Mouse (Mus musculus): ENCODE measurements around the gene Fam110c.
"Not testable (repeated sequence)": the region's sequence is repeated elsewhere in the genome, so short reads cannot be mapped to it uniquely, and the experiment has no call there.

Gene Fam110c

GRCm38 (mm10) chr12:31073412-31074354, at the start of gene Fam110c:
Gene Fam110c, plus strand, starts transcription at chr12:31073861.
- no peak for DNase-seq (ENCODE audit: low spot score in 2 of 2)

DNA sequence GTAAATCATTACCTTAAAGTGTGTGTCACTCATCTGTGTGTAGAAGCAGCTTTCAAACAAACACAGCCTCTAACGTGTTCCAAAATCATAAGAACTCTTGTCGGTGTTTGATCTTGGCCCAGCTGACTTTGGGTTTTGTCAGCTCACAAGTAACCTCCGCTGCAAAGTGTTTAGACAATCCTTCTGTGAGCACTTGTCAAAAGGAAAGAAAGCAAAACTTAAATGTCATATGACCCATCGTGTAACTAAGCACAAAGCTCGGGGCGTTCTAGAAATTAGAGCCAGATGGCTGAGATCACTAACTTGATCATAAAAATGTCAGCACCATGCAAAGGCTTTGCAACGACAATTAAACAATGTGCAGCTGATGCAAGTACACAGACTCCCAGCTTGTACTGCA, 47.2 kb upstream of the Fam110c start:
- DNase-seq (ENCODE audit: low spot score in 2 of 2) = no peak

DNA sequence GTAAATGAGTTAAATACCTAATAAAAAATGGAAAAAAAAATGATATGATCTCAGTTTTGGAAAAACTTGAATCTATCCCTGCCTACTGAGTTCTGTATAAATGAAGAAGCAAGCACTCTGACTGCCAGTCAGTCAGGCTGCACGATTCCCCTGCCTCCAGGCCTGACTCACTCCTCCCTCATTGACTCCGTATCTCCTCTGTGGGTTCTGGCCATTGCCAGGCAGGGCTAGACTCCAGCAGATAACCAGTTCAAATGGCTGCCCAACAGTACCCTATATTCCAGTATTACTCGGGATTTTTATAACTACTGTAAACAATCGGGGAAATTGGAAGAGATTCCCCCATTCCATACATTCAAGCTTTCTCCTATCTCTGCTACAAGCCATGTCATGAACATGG, 21.6 kb upstream of the Fam110c start:
- DNase-seq (ENCODE audit: low spot score in 2 of 2) = no peak

- no peak for DNase-seq (ENCODE audit: low spot score in 2 of 2)
Measured at GRCm38 (mm10) chr12:31056291-31056864, 17.3 kb upstream of the Fam110c start.

- no peak for DNase-seq (ENCODE audit: low spot score in 2 of 2)
Measured at GRCm38 (mm10) chr12:31059393-31059853, 14.2 kb upstream of the Fam110c start.

GRCm38 (mm10) chr12:31060245-31060644, 13.4 kb upstream of the Fam110c start:
- no peak for DNase-seq (ENCODE audit: low spot score in 2 of 2)

- DNase-seq (ENCODE audit: low spot score in 2 of 2) = no peak
Measured at GRCm38 (mm10) chr12:31071222-31071621, 2.4 kb upstream of the Fam110c start.

DNA sequence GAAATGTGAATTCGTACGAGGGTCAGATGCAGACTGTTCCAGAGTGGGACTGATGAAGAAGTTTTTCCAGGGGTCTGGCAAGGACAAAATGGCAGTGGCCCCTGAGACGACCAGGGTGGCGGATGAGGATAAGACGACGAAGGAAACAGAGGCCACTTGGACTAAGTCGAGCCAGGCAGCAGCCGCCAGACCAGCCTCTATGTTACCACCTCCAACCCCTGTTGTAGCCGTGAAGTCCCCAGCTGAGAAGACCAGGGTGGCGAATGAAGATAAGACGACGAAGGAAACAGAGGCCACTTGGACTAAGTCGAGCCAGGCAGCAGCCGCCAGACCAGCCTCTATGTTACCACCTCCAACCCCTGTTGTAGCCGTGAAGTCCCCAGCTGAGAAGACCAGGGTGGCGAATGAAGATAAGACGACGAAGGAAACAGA, 710 bp downstream of the Fam110c start:
- not testable (repeated sequence) for DNase-seq (ENCODE audit: low spot score in 2 of 2)

- no peak for DNase-seq (ENCODE audit: low spot score in 2 of 2)
Measured at GRCm38 (mm10) chr12:31074839-31075538, 1.3 kb downstream of the Fam110c start.

DNA sequence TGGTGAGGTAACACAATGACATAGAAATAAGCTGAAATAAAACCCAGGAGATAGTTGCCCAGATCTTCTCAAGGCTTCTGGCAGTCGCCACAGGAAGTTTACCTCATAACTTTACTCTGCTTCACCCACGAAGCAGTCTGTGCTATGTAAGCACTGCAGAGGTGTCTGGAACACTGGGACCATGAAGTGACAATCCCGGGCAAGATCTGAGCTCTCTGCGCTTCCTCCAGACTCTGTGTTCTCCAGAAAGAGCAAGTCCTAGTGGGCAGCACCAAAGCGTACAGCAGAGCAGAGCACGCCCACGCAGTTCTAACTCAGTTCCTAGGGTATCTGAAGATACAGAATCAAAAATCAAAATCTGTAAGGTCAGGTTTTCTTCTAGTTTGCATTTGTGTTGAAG, 3.4 kb downstream of the Fam110c start:
- no peak for DNase-seq (ENCODE audit: low spot score in 2 of 2)

DNA sequence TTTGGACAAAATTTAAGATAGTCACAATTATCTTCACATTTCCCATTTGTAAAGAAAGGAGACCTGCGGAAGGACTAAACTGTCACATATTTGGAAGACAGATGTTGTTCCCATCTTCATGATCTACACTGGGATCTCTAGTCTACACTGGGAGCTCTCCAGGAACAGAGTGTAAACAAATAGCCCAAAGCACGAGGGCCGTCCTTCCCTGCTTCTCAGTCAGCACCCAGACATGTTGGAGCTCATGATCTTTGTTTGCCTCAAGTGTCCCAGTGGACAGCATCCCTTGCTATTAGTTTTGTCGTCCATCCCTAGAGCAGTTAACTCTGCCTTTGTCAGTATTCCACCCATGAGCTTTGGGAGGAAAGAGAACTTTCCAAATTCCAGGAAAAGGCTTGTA, 4.4 kb downstream of the Fam110c start:
- DNase-seq (ENCODE audit: low spot score in 2 of 2) = no peak

GRCm38 (mm10) chr12:31080352-31080751, 6.7 kb downstream of the Fam110c start:
- no peak for DNase-seq (ENCODE audit: low spot score in 2 of 2)

GRCm38 (mm10) chr12:31080890-31081554, 7.4 kb downstream of the Fam110c start:
- no peak for DNase-seq (ENCODE audit: low spot score in 2 of 2)

GRCm38 (mm10) chr12:31083007-31083406, 9.3 kb downstream of the Fam110c start:
- no peak for DNase-seq (ENCODE audit: low spot score in 2 of 2)

DNA sequence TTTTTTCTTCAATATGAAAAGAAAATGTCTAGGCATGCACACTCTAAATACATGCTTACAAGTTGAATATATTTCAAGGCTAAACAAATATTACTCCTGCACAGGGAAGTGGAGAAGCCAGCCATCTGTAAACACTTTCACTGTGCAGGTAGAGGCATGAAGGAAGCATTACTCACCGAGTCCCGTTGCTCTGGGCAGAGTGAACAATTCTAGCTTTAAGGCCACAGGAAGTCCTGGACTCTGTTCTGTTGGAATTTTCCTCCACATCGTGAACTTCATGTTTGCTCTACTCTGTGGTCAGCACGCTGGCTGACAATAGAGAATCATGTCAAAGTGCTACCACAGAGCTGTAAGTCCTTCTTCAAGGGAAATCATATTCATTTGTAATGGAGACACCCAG, 9.7 kb downstream of the Fam110c start:
- no peak for DNase-seq (ENCODE audit: low spot score in 2 of 2)

DNA sequence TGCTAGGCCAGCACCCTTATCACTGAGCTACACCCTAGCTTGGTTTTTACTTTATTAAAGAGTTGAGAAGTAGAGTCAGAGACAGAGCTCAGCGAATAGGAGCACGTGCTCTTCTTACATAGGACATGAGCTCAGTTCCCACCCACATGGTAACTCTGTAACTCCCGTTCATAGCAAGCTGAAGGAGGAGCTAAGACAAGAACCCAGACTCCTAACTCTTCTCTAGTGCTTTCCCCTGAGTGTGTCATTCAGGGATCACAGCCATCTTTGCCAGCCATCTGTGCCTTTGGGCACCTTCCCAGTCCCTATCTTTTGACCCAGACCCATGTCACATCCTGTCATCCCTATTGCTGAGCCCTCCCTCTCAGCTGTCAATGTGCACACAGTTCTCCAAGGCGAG, 13.4 kb downstream of the Fam110c start:
- DNase-seq (ENCODE audit: low spot score in 2 of 2) = no peak

DNA sequence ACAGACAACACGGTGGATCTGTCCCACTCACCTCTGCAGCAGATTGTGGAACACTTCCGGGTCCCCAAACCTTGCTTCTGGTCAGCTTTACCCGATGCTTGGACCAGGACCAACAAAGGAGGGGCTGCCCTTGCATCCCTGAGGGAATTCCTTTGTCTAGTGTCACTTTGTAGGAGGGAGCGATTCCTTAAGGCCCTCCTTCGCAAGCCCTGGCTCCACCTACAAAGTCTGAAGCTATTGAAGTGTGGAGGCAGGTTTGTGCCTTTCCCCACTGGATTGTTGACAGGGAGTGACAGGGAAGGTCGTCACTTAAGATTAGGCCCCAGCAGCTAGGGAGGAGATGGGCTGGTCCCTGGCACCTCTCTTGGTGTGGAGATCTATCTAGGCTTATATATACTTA, 16.7 kb downstream of the Fam110c start:
- DNase-seq (ENCODE audit: low spot score in 2 of 2) = no peak

DNA sequence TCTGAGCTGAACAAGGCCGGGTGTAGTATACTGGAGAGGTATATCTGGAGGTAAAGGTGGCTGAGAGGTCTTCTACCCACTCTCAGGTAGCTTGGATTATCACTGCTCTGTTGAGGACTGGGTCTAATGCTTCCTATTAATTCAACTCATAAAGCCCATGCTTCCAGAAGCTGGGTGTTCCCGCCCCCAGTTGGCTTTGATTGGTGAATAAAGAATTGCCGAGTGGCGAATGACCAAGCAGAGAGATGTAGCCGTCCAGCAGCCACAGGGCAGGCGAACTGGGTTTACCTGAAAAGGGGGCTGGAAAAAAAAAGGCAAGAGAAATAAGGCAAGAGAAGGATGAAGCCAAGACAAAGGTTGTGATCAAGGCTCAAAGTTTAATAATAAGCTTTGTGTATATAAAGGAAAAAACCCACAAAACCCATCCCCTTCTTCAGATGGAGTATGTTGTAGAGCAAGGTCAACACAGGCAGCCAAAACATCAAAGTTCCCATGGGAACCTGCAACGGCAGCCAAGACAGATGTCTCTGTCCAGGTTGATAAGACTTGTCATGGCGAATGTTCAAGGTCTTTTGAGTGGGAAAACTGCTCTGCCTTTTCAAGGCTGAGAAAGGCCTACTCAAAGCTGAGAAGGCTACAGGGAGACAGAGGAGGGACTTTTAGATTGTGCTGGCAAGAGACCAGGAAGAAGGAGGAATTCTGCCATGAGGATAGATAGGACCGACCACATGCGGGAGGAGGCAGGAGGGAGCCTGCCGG, 17.4 kb downstream of the Fam110c start:
- no peak for DNase-seq (ENCODE audit: low spot score in 2 of 2)

GRCm38 (mm10) chr12:31092481-31092880, 18.8 kb downstream of the Fam110c start:
- DNase-seq (ENCODE audit: low spot score in 2 of 2) = no peak

DNA sequence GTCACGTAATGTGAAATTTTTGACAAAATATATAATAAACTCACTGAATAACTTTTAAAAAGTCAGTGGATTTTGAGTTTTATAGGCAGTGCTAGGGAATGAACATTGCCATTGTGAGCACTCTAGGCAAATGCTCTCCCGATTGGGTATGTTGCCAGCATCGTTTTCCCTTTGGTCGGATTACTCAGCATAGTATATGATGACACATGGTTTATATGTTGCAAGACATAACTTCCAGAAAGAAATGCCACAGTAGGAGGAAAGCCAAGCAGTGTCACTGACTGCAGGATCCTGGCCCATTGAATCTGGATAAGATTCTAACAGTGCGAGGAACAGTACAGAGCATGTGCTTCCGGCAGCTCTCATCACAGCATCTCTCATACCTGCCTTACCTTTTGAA, 23.5 kb downstream of the Fam110c start:
- DNase-seq (ENCODE audit: low spot score in 2 of 2) = no peak

DNA sequence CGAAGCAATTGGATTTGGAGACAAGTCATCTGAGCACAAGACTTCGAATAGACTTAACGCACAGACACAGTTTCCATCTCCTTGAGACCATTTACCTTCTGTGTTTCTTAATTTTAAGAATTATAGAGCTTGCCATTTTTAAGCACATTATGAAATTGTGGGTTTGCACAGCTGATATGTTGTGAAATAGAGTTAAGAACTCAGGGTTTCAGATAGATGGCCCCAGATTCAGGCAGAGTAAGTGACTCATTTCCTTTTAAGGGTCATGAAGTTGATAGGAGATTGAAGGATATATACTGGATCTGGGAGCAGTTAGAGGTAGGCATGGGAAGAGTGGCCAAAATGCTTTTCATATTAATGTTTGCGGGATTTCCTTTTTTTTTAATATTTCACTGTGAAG, 27.5 kb downstream of the Fam110c start:
- no peak for DNase-seq (ENCODE audit: low spot score in 2 of 2)

Data from natural killer cell, adult 2 months (primary cell).